Mouse (Mus musculus): ENCODE measurements at regions not wholly inside any gene's neighbourhood (a gene's known extent, or its start where the extent isn't known, plus 50 kb on each side); places are given as distances from the start of the nearest gene placed in this dataset.

GRCm38 (mm10) chr7:88185120-88185796 is 92.6 kb upstream of the Ctsc start:
- ATAC-seq (replicated peaks; ENCODE audit: poor library complexity, severe bottlenecking): peak; percentile 61

DNA sequence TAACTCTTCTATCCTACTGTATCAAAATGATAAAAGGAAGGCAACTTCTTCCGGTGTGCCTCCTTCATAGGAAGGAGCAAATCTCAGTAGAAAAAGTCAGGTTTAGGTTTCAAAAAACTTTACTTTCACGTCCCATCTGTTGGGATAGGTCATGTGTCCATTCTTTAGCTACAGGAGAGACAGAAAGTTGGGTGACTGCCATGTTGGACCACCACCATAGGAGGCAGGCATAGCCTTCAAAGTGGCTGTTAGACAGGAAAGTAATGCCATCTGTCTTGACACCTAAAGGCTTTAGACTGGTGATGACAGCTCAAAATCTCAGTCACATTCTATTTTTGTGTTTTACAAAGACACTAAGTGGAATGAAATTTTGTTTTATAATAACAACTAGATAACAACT is 90.3 kb upstream of the Ctsc start:
- no peak for ATAC-seq (replicated peaks; ENCODE audit: poor library complexity, severe bottlenecking)

GRCm38 (mm10) chr7:88192771-88193170 is 85.1 kb upstream of the Ctsc start:
- peak; percentile 53 for ATAC-seq (replicated peaks; ENCODE audit: poor library complexity, severe bottlenecking)

DNA sequence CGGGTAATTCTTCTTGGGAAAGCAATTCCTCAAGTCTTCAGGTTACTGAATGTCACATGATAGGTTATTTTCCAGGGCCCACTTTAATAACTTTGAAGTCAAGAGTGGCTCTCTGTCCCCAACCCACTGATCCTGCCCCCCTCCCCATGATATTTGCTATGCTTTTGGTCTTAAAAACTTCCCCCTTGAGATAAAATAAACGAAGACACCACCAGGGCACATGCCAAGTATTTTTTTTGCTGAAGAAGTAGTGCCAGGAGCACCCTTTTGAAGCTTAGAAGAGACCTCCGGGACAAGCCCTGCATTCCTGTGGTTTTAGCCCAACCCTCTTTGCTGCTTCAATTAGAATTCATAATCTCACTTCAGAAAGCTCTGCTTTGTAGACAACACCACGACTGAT is 78.8 kb upstream of the Ctsc start:
- ATAC-seq (replicated peaks; ENCODE audit: poor library complexity, severe bottlenecking): no peak

GRCm38 (mm10) chr7:88199929-88200538 is 77.9 kb upstream of the Ctsc start:
- ATAC-seq (replicated peaks; ENCODE audit: poor library complexity, severe bottlenecking): no peak

DNA sequence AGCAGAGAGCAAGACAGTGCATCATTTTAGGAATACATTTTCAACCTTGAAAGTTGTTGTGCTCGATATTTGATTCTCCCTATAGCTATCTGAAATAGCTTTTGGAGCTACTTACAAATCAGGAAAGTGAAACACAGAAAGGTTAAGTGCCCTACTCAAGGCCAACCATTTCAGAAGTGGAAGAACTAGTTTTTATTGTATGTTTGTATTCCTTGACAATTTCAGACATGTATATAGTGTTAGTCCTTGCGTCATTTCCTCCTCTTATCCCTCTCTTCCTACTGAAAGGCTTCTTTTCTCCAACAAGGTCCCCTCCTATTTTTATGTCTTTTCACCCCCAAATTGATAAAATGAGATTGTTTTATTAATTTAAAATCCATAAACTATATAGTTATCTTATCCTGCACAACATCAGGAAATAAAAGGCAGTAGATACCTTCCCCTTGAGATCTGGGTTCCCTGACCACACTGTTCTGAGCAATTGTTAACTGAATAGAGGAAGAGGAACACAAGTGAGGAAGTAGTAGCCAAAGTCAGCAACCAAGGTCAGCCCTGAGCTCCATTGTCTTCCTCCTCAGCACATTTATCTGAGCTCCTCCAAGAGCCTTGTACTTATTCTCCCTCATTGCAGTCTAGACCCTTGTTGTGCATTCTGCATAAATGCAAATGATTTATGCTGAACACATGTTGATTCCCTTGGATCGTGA is 76.1 kb upstream of the Ctsc start:
- peak; percentile 99 for ATAC-seq (replicated peaks; ENCODE audit: poor library complexity, severe bottlenecking)

DNA sequence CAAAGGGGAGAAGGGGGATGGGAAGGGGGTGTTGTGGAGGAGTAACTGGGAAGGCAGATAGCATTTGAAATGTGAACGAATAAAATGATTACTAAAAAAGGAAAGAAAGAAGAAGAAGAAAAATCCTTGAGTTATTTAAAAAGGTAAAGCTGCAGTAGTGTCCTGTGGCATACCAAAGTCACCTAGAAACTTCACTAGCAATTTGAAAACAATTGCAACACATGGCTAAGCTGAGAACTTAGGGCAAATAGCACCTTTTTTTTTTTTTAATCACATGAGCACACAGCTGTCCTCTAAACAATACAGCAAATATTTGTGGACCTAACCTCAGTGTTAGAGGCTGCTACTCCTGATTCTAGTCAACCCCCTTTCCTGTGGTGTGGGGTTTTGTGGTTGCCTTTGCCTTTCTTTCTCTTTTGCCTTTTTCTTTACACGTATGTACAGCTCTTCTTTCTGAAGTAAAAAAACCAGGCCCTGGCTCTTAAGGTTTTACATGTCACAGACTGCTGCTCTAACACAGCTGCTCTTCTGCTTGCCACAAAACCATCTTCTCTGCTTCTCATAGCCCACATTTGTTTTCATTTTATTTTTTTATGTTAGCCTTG is 71.6 kb upstream of the Ctsc start:
- peak; percentile 31 for ATAC-seq (replicated peaks; ENCODE audit: poor library complexity, severe bottlenecking)

GRCm38 (mm10) chr7:88206914-88207710 is 70.8 kb upstream of the Ctsc start:
- peak; percentile 95 for ATAC-seq (replicated peaks; ENCODE audit: poor library complexity, severe bottlenecking)

DNA sequence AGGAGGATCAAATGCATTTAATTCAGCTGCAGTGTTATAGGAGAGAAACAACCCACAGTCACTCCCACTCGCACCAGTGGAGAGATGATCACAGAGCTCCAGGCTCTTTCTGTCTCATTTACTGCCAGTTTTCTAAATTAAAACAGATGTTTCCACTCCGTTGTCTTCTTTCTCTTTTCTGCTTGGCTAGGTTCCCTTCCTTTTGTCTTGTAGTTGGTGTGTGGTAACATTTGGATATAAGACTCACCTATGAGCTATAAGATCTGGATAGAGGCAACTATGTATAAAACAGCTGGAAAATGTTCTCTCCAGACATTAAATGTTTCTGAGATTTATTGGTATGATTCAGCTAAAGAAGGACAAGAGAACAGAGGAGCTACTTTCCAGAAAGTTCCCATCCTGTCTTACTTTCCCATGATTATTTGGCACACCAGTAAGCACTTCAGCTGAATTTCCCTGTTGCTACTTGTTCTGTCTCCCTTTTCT is 63.1 kb upstream of the Ctsc start:
- ATAC-seq (replicated peaks; ENCODE audit: poor library complexity, severe bottlenecking): no peak

DNA sequence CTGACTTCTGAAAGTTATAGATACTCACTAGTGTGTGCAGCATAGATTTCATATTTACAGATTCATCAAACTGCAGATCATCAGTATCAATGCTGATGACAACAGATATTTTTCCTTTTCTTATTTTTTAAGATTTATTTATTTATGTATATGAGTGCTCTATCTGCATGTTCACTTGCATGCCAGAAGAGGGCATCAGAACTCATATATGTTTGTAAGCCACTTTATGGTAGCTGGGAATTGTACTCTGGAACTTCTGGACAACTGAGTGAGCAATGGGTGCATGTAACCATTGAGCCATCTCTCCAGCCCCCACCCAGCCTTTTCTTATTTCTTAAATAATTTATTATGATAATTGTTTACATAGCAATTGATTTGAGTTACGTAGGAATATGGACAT is 62.5 kb upstream of the Ctsc start:
- ATAC-seq (replicated peaks; ENCODE audit: poor library complexity, severe bottlenecking): peak; percentile 56

DNA sequence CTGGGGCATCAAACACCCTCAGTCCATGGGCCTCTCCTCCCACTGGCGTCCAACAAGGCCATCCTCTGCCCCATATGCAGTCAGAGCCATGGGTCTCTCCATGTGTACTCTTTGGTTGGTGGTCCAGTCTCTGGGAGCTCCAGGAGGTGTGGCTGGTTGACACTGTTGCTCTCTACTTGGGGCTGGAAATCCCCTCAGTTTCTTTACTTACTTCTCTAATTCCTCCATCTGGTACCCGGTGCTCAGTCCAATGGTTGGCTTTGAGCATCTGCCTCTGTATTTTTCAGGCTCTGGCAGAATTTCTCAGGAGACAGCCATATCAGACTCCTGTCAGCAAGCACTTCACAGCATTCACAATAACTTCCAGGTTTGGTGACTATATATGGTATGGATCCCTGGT is 55.7 kb upstream of the Ctsc start:
- no peak for ATAC-seq (replicated peaks; ENCODE audit: poor library complexity, severe bottlenecking)

GRCm38 (mm10) chr7:88225800-88226199 is 52.1 kb upstream of the Ctsc start:
- ATAC-seq (replicated peaks; ENCODE audit: poor library complexity, severe bottlenecking): peak; percentile 89

All from granulocyte monocyte progenitor cell, adult 5-6 weeks (primary cell).